Mouse (Mus musculus): ENCODE data around the gene Zswim4.

- no peak for TF ChIP-seq CTCF (IDR thresholded peaks at IDR 0.05; ENCODE audit: extremely low read depth, insufficient read length, insufficient replicate concordance, low read depth, low read length)
- TF ChIP-seq POLR2A (IDR thresholded peaks at IDR 0.05; ENCODE audit: low read depth, low read length), result no peak
Observed at GRCm38 (mm10) chr8:84284608-84285063, 47.8 kb upstream of the Zswim4 start.
